Mouse (Mus musculus) kidney, embryonic 16.5 days (tissue): ENCODE measurements around the gene Vdr. TPM values are rescaled to one million over a fixed set of nuclear protein-coding genes. Genes with fewer than 3 reads are reported as not detected.
A peak's percentile ranks its signal among the peaks of the same experiment; 100 is the strongest.

Source experiments
- ATAC-seq: fragments of 200-750 bp; cut with Nextera tagmentation; 2 replicates; pipeline ENCODE4 v1.8.0; 2017; ENCODE audit warnings: moderate TSS enrichment; ENCODE audit not compliant: low FRiP score, low TSS enrichment
- H3K27ac ChIP-seq: fragments of 300-500 bp; sonication (generic); 2 replicates; pipeline ENCODE4 v1.5.1; 2014; ENCODE audit warnings: low read length
- H3K27me3 ChIP-seq: fragments of 300-500 bp; sonication (generic); 2 replicates; pipeline ENCODE4 v1.6.1; 2014; ENCODE audit warnings: low read length, control low read depth, mixed read lengths; ENCODE audit not compliant: insufficient read depth
- H3K36me3 ChIP-seq: fragments of 300-500 bp; sonication (generic); 2 replicates; pipeline ENCODE4 v1.6.1; 2014; ENCODE audit warnings: low read length, control low read depth, mixed read lengths; ENCODE audit not compliant: insufficient read depth
- H3K4me1 ChIP-seq: fragments of 300-500 bp; sonication (generic); 2 replicates; pipeline ENCODE4 v1.6.1; 2014; ENCODE audit warnings: low read length, control low read depth, mixed read lengths; ENCODE audit not compliant: insufficient read depth
- H3K4me2 ChIP-seq: fragments of 300-500 bp; sonication (generic); replicated peaks from 2 replicates; pipeline ENCODE4 v1.6.1; 2014; ENCODE audit warnings: low read depth, low read length
- H3K4me3 ChIP-seq: fragments of 300-500 bp; sonication (generic); 2 replicates; pipeline ENCODE4 v1.5.1; 2014; ENCODE audit warnings: mild to moderate bottlenecking, low read length
- H3K9ac ChIP-seq: fragments of 300-500 bp; sonication (generic); replicated peaks from 2 replicates; pipeline ENCODE4 v1.6.1; 2014; ENCODE audit warnings: low read length
- H3K9me3 ChIP-seq: fragments of 300-500 bp; sonication (generic); 2 replicates; pipeline ENCODE4 v1.6.1; 2016; ENCODE audit warnings: low read length, control low read depth
- WGBS: fragments of 180-500 bp; shearing (Covaris S2); extraction: QIAGEN DNeasy Blood & Tissue Kit; methylation state at CpG from one replicate; pipeline ENCODE4 v1.1.7; 2014; 5-methylcytosine and 5-hydroxymethylcytosine counted together
- polyA plus RNA-seq: library from polyadenylated mRNA; unstranded; fragments of >200 nt; fragmentation: Nextera tagmentation; extraction: Ambion mirVana; gene quantifications from 2 replicates; pipeline ENCODE4 v1.2.1, GENCODE M21; 2015

Gene Vdr
- polyA plus RNA-seq, 1 experiment from 2014 or later = 10.5 TPM

- no peaks in the 10 kb centered on the region for H3K9me3 ChIP-seq
- ATAC-seq = no peak
- WGBS = 75% methylated on average over 4 of the region's 4 CpGs
- no peak overlapping the region for H3K4me2 ChIP-seq
- no peak overlapping the region for H3K4me3 ChIP-seq
- H3K4me1 ChIP-seq = no peaks in the 10 kb centered on the region
- no peak overlapping the region for H3K27ac ChIP-seq
- H3K9ac ChIP-seq = no peak overlapping the region
- H3K36me3 ChIP-seq = 0 out of 2 replicates have a peak, but pooled peaks cover 6% of the 10 kb centered on the region
- no peaks in the 10 kb centered on the region for H3K27me3 ChIP-seq
These were observed 52.0 kb downstream of the Vdr start for GRCm38 (mm10) chr15:97858431-97858830.

GRCm38 (mm10) chr15:97854551-97854950 lies 55.9 kb downstream of the Vdr start:
- Histone ChIP-seq H3K27ac (no peak overlapping the region), H3K27me3 (no peaks in the 10 kb centered on the region), H3K4me1 (no peaks in the 10 kb centered on the region), H3K4me3 (no peak overlapping the region), H3K9me3 (no peaks in the 10 kb centered on the region), H3K9ac (no peak overlapping the region), H3K4me2 (no peak overlapping the region), H3K36me3 (0 out of 2 replicates have a peak, but pooled peaks cover 3% of the 10 kb centered on the region)
- WGBS = 58% methylated on average over 6 of the region's 6 CpGs
- no peak for ATAC-seq

- Histone ChIP-seq H3K9me3 (no peaks in the 10 kb centered on the region), H3K27ac (no peak overlapping the region), H3K4me2 (no peak overlapping the region), H3K4me1 (0 out of 2 replicates have a peak, but pooled peaks cover 4% of the 10 kb centered on the region), H3K9ac (no peak overlapping the region), H3K4me3 (no peak overlapping the region), H3K36me3 (0 out of 2 replicates have a peak, but pooled peaks cover 3% of the 10 kb centered on the region), H3K27me3 (no peaks in the 10 kb centered on the region)
- ATAC-seq = no peak
- WGBS = 45% methylated on average over 8 of the region's 8 CpGs
These were observed 56.4 kb downstream of the Vdr start for GRCm38 (mm10) chr15:97854059-97854458.

GRCm38 (mm10) chr15:97852291-97852690 lies 58.1 kb downstream of the Vdr start:
- H3K4me3 ChIP-seq = no peak overlapping the region
- ATAC-seq = no peak
- 89% methylated on average over 3 of the region's 3 CpGs for WGBS
- no peak overlapping the region for H3K9ac ChIP-seq
- no peak overlapping the region for H3K4me2 ChIP-seq
- H3K36me3 ChIP-seq = 0 out of 2 replicates have a peak, but pooled peaks cover 3% of the 10 kb centered on the region
- H3K4me1 ChIP-seq = 0 out of 2 replicates have a peak, but pooled peaks cover 4% of the 10 kb centered on the region
- H3K27ac ChIP-seq = no peak overlapping the region
- H3K27me3 ChIP-seq = no peaks in the 10 kb centered on the region
- no peaks in the 10 kb centered on the region for H3K9me3 ChIP-seq

- H3K9ac ChIP-seq = no peak overlapping the region
- ATAC-seq = no peak
- H3K4me3 ChIP-seq = no peak overlapping the region
- no peaks in the 10 kb centered on the region for H3K27me3 ChIP-seq
- H3K27ac ChIP-seq = no peak overlapping the region
- no peak overlapping the region for H3K4me2 ChIP-seq
- no peaks in the 10 kb centered on the region for H3K9me3 ChIP-seq
- 83% methylated on average over 5 of the region's 5 CpGs for WGBS
- H3K4me1 ChIP-seq = 0 out of 2 replicates have a peak, but pooled peaks cover 4% of the 10 kb centered on the region
- H3K36me3 ChIP-seq = no peaks in the 10 kb centered on the region
These were observed 59.4 kb downstream of the Vdr start for GRCm38 (mm10) chr15:97851011-97851410.

GRCm38 (mm10) chr15:97850441-97850840 lies 60.0 kb downstream of the Vdr start:
- 9% methylated on average over 2 of the region's 2 CpGs for WGBS

GRCm38 (mm10) chr15:97849116-97849911 lies 61.1 kb downstream of the Vdr start:
- WGBS = 4% methylated on average over 19 of the region's 19 CpGs
- Histone ChIP-seq H3K27me3 (no peaks in the 10 kb centered on the region), H3K9me3 (no peaks in the 10 kb centered on the region), H3K27ac (no peak overlapping the region), H3K36me3 (no peaks in the 10 kb centered on the region), H3K9ac (peak overlapping the region; percentile 56), H3K4me3 (peak overlapping the region; percentile 43), H3K4me2 (peak overlapping the region; percentile 80), H3K4me1 (0 out of 2 replicates have a peak, but pooled peaks cover 4% of the 10 kb centered on the region)
- peak; percentile 77 for ATAC-seq

More at GRCm38 (mm10) chr15:97850441-97850840, 60.0 kb downstream of the Vdr start:
- Histone ChIP-seq H3K9me3 (no peaks in the 10 kb centered on the region), H3K27ac (no peak overlapping the region), H3K36me3 (no peaks in the 10 kb centered on the region), H3K4me1 (0 out of 2 replicates have a peak, but pooled peaks cover 4% of the 10 kb centered on the region), H3K4me2 (no peak overlapping the region), H3K27me3 (no peaks in the 10 kb centered on the region), H3K4me3 (no peak overlapping the region), H3K9ac (no peak overlapping the region)
- no peak for ATAC-seq

GRCm38 (mm10) chr15:97847866-97848265 lies 62.6 kb downstream of the Vdr start:
- H3K4me2 ChIP-seq = no peak overlapping the region
- no peaks in the 10 kb centered on the region for H3K36me3 ChIP-seq
- no peaks in the 10 kb centered on the region for H3K27me3 ChIP-seq
- H3K4me3 ChIP-seq = no peak overlapping the region
- H3K27ac ChIP-seq = no peak overlapping the region
- no peak for ATAC-seq
- no peaks in the 10 kb centered on the region for H3K9me3 ChIP-seq
- H3K9ac ChIP-seq = no peak overlapping the region
- 91% methylated on average over 2 of the region's 2 CpGs for WGBS
- peaks cover 4% of the 10 kb centered on the region; the same call in 1 of the 2 replicates for H3K4me1 ChIP-seq

- H3K27ac ChIP-seq = no peak overlapping the region
- no peaks in the 10 kb centered on the region for H3K27me3 ChIP-seq
- no peaks in the 10 kb centered on the region for H3K36me3 ChIP-seq
- no peak for ATAC-seq
- H3K4me2 ChIP-seq = no peak overlapping the region
- H3K9me3 ChIP-seq = no peaks in the 10 kb centered on the region
- H3K4me3 ChIP-seq = no peak overlapping the region
- no peak overlapping the region for H3K9ac ChIP-seq
- H3K4me1 ChIP-seq = peaks cover 4% of the 10 kb centered on the region; the same call in 1 of the 2 replicates
- WGBS = 90% methylated on average over 4 of the region's 4 CpGs
These were observed 63.1 kb downstream of the Vdr start for GRCm38 (mm10) chr15:97847285-97847684.
